ENCODE assay signal across 28 mouse cellular contexts in genomic region chr7:89064462-89064861, GRCm38 (mm10).
"Had no signal": no experiment of that assay in that cellular context is flagged by ENCODE, and none has a peak within 500 bp of the region (broad histone marks: within the 10 kb centered on the region; RNA-seq: fewer than 3 reads in every experiment).

No protein-coding gene starts in this region.

- H3K9ac ChIP-seq: embryonic facial prominence, embryonic 12.5 days; embryonic facial prominence, embryonic 13.5 days; embryonic facial prominence, embryonic 15.5 days; forebrain, embryonic 12.5 days; forebrain, embryonic 13.5 days; forebrain, embryonic 15.5 days; forebrain, postnatal 0 days had no signal

- DNase-seq: cerebellum, adult 18-20 months; cerebellum, adult 2 months; cerebellum, adult 8-10 months; cerebellum, adult 9-10 months; cerebellum, adult 9-11 months; cerebellum, postnatal 10 days; cerebellum, postnatal 14 days; cerebellum, postnatal 25 days; cerebellum, postnatal 36 days; embryo, embryonic 11 days; forebrain, postnatal 0 days; gastrocnemius, adult 2 months; gastrocnemius, postnatal 10 days; gastrocnemius, postnatal 14 days; gastrocnemius, postnatal 25 days; gastrocnemius, postnatal 36 days; heart, adult 11 months had no signal

- H3K9me3 ChIP-seq: embryonic facial prominence, embryonic 10.5 days; embryonic facial prominence, embryonic 12.5 days; embryonic facial prominence, embryonic 13.5 days; embryonic facial prominence, embryonic 15.5 days; forebrain, embryonic 10.5 days; forebrain, embryonic 12.5 days; forebrain, embryonic 13.5 days; forebrain, embryonic 15.5 days had no signal

- ATAC-seq: forebrain, embryonic 13.5 days; forebrain, embryonic 14.5 days; forebrain, embryonic 15.5 days; forebrain, embryonic 16.5 days; forebrain, postnatal 0 days had no signal

- H3K27ac ChIP-seq: embryonic facial prominence, embryonic 10.5 days; embryonic facial prominence, embryonic 12.5 days; embryonic facial prominence, embryonic 13.5 days; embryonic facial prominence, embryonic 15.5 days; forebrain, embryonic 10.5 days; forebrain, embryonic 12.5 days; forebrain, embryonic 13.5 days; forebrain, embryonic 15.5 days; gastrocnemius, adult 2 months had no signal

- H3K4me2 ChIP-seq: embryonic facial prominence, embryonic 12.5 days; embryonic facial prominence, embryonic 13.5 days; embryonic facial prominence, embryonic 15.5 days; forebrain, embryonic 12.5 days; forebrain, embryonic 13.5 days; forebrain, embryonic 15.5 days had no signal

- H3K4me3 ChIP-seq: embryonic facial prominence, embryonic 10.5 days; embryonic facial prominence, embryonic 12.5 days; embryonic facial prominence, embryonic 13.5 days; embryonic facial prominence, embryonic 15.5 days; erythroblast, embryonic 14.5 days; forebrain, embryonic 10.5 days; forebrain, embryonic 12.5 days; forebrain, embryonic 13.5 days; forebrain, embryonic 15.5 days; gastrocnemius, adult 2 months had no signal

- H3K36me3 ChIP-seq: embryonic facial prominence, embryonic 10.5 days; embryonic facial prominence, embryonic 12.5 days; embryonic facial prominence, embryonic 13.5 days; embryonic facial prominence, embryonic 15.5 days; forebrain, embryonic 10.5 days; forebrain, embryonic 12.5 days; forebrain, embryonic 15.5 days had no signal

- H3K27me3 ChIP-seq: embryonic facial prominence, embryonic 12.5 days; embryonic facial prominence, embryonic 13.5 days; embryonic facial prominence, embryonic 15.5 days; forebrain, embryonic 12.5 days; forebrain, embryonic 13.5 days; forebrain, embryonic 15.5 days had no signal

- H3K4me1 ChIP-seq: embryonic facial prominence, embryonic 10.5 days; embryonic facial prominence, embryonic 12.5 days; embryonic facial prominence, embryonic 13.5 days; embryonic facial prominence, embryonic 15.5 days; forebrain, embryonic 10.5 days; forebrain, embryonic 12.5 days; forebrain, embryonic 13.5 days; forebrain, embryonic 15.5 days had no signal
